Mouse (Mus musculus) ovary, postnatal 36 days (tissue): ENCODE data around the gene Spata33.
"Not testable (repeated sequence)": the region's sequence is repeated elsewhere in the genome, so short reads cannot be mapped to it uniquely, and the experiment has no call there.

Experiments used
- DNase-seq: peaks from one replicate; pipeline ENCODE4 v3.0.0; 2022; ENCODE audit warnings: low spot score, mixed read lengths

The Spata33 gene

GRCm38 (mm10) chr8:123233300-123233699 lies 20.7 kb downstream of the Spata33 start:
- no peak for DNase-seq

- no peak for DNase-seq
Measured at GRCm38 (mm10) chr8:123233760-123234159, 21.1 kb downstream of the Spata33 start.

GRCm38 (mm10) chr8:123234918-123235519 lies 22.4 kb downstream of the Spata33 start:
- no peak for DNase-seq

- peak; percentile 87 for DNase-seq
Measured at GRCm38 (mm10) chr8:123235520-123236497, 23.2 kb downstream of the Spata33 start, which contains the start of gene Spata2l. Spata2l (minus strand) TSS chr8:123236233.

- no peak for DNase-seq
Measured at GRCm38 (mm10) chr8:123239398-123239797, 26.8 kb downstream of the Spata33 start.

- DNase-seq = no peak
Measured at GRCm38 (mm10) chr8:123242107-123242923, 29.7 kb downstream of the Spata33 start.

GRCm38 (mm10) chr8:123243053-123243452 lies 30.4 kb downstream of the Spata33 start:
- DNase-seq = no peak

- no peak for DNase-seq
Measured at GRCm38 (mm10) chr8:123244382-123244781, 31.8 kb downstream of the Spata33 start.

- no peak for DNase-seq
Measured at GRCm38 (mm10) chr8:123245543-123245942, 32.9 kb downstream of the Spata33 start.

GRCm38 (mm10) chr8:123247748-123248147 lies 35.1 kb downstream of the Spata33 start:
- no peak for DNase-seq

GRCm38 (mm10) chr8:123248596-123248995 lies 36.0 kb downstream of the Spata33 start:
- DNase-seq = no peak

GRCm38 (mm10) chr8:123250940-123251339 lies 38.3 kb downstream of the Spata33 start:
- DNase-seq = no peak

- no peak for DNase-seq
Measured at GRCm38 (mm10) chr8:123252925-123253324, 40.3 kb downstream of the Spata33 start.

- DNase-seq = no peak
Measured at GRCm38 (mm10) chr8:123253451-123254098, 40.9 kb downstream of the Spata33 start.

- DNase-seq = peak; percentile 88
Measured at GRCm38 (mm10) chr8:123254099-123254885, 41.7 kb downstream of the Spata33 start, which contains the start of the genes Zfp276 and Vps9d1. Zfp276 (plus strand) TSS chr8:123254195. Vps9d1 (minus strand) TSS chr8:123254348.

- DNase-seq = no peak
Measured at GRCm38 (mm10) chr8:123255170-123255569, 42.5 kb downstream of the Spata33 start.

- DNase-seq = no peak
Measured at GRCm38 (mm10) chr8:123257114-123257513, 44.5 kb downstream of the Spata33 start.

GRCm38 (mm10) chr8:123257593-123257992 lies 45.0 kb downstream of the Spata33 start:
- not testable (repeated sequence) for DNase-seq

- no peak for DNase-seq
Measured at GRCm38 (mm10) chr8:123267926-123268656, 55.5 kb downstream of the Spata33 start.

- DNase-seq = no peak
Measured at GRCm38 (mm10) chr8:123271147-123271546, 58.5 kb downstream of the Spata33 start.
